Mouse (Mus musculus): ENCODE data around the gene Fam170b.

Fam170b gene

DNA sequence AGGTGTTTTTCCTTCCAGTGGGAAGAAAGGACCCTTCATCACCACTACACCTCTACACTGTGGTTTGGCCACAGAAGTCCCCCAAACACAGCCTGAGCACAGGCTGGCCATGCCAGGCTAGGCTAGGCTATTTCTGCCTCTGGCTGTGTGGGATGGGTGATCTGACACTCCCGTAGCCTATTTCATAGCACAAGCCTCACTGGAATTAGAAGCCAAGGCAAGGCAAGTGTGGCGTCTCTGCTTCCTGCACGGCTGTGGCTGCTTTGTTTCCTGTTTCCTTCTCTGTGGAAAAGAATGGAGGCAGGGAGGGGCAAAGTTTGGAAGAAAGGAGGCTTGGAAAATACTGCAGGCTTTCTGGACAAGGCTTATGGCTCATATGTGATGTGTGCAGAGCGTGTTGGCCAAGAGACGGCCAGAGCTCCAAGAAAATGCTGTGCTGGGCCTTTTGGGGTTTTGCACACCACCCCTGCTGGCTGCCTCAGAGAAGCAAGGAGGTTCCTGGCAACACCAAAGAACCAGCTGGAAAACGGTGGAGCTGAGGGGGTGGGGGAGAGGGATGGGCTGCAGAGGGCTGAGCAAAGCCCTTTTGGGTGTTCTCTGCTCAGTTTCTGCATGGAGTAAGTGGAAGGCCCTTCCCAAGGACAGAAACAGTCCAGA is 5.6 kb upstream of the Fam170b start:
- DNase-seq (ENCODE audit: low spot score in 2 of 2): no peak

- no peak for DNase-seq (ENCODE audit: low spot score in 2 of 2)
Observed at GRCm38 (mm10) chr14:32835181-32835580, 1.4 kb downstream of the Fam170b start.

DNA sequence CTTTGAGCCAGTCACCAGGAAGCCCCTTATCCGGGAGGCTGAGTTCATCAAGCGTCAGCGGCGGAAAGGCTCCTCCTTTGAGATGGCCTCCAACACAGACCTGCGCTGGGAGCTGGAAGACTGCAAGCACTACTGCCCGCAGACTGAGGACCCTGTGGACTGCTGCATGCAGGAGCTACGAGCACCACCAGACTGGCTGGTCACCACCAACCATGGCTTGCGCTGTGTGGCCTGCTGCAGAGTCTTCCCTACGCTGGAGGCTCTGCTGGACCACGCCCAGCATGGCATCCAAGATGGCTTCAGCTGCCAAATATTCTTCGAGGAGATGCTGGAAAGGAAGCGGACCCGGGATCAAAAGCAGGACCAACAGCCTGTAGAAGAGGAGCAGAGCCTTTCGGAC is 1.8 kb downstream of the Fam170b start:
- no peak for DNase-seq (ENCODE audit: low spot score in 2 of 2)

GRCm38 (mm10) chr14:32836191-32836590 is 2.4 kb downstream of the Fam170b start:
- DNase-seq (ENCODE audit: low spot score in 2 of 2): no peak

DNA sequence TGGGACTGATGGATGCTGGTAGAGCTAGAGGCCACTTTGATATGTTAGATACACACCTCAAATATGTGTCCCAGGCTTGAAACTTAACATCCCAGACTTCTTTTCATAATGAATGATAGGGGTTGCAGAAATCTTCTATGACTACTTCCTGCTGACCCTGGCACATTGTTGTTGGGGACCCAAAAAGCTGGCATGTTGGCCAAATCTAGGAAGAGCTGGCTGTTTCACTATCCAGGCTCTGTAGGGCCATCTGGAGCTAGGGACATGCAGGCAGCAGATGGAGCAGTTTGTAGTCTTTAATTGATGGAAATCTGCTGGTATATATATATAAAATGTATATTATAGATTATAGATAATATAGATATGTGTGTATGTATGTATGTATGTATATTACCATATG is 8.3 kb downstream of the Fam170b start:
- DNase-seq (ENCODE audit: low spot score in 2 of 2): no peak

DNA sequence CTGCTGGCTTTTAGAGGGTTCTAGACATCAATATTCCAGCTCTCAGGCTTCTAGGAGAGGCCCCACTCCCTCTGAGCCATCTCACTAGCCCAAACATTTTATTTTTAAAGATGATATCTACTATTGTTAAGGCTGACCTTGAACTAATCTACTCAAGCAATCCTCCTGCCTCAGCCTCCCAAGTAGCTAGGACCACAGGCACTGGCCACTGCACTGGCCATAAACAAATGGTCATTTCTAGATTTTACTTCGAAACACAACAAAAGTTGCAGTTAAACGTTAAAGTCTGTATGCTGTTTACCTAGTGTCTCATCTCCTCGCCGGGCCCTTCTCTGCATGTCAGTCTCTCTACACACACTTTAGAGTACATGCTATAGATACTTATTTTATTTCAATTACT is 20.3 kb downstream of the Fam170b start:
- no peak for DNase-seq (ENCODE audit: low spot score in 2 of 2)

DNA sequence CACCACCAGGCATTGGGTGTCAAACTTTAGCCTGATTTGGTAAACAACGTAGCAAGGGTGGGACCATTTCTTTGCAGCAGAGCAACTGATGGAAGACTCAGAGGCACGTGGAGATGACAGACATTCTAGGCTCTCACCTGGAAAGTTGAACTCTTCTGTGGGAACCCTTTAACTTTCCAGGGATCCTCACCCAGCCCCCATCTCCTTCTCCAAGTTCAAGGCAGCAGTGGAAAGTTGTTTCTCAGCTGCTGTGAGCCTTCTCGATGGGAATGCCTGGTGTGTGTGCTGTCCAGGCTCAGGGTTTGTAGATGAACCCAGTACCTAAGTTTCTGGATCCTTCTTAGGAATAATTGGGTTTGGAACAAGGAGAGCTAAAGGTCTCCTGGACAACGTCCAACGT is 22.5 kb downstream of the Fam170b start:
- DNase-seq (ENCODE audit: low spot score in 2 of 2): no peak

DNA sequence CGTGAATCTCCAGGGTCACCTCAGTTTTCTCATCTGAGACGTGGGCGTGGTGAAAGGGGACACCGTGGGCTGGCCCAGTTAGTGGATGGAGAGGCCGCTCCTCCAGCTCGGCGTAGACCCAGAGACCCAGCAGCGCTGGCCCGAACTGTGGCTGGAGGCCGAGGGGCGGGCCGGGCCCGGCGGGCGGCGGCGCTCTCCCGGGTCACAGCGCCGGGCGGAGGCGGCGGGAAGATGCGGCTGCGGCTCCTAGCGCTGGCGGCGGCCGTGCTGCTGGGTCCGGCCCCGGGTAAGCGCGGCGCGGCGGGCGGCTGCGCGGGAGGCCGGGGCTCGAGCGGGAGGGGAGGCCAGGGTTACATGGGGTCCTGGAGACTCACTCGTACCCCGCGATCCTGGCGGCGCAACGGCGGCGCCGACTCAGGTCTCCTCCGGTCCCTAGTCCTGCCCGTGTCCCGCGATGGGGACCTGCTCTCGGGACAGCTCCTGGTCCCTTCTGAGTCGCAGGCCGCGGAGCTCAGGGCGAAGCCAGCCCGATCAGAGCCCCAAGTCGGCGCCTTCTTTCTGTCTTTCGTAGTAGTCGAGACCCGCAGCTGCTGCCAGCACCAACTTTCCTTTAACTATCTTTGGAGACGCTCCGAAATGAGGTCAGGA is 23.0 kb downstream of the Fam170b start, which contains the start of gene Vstm4:
Vstm4 (plus strand) TSS at position 76 of the 648 bp plus-strand sequence.
- DNase-seq (ENCODE audit: low spot score in 2 of 2): peak; percentile 10 to 16

GRCm38 (mm10) chr14:32858361-32858760 is 24.6 kb downstream of the Fam170b start:
- DNase-seq (ENCODE audit: low spot score in 2 of 2): no peak

DNA sequence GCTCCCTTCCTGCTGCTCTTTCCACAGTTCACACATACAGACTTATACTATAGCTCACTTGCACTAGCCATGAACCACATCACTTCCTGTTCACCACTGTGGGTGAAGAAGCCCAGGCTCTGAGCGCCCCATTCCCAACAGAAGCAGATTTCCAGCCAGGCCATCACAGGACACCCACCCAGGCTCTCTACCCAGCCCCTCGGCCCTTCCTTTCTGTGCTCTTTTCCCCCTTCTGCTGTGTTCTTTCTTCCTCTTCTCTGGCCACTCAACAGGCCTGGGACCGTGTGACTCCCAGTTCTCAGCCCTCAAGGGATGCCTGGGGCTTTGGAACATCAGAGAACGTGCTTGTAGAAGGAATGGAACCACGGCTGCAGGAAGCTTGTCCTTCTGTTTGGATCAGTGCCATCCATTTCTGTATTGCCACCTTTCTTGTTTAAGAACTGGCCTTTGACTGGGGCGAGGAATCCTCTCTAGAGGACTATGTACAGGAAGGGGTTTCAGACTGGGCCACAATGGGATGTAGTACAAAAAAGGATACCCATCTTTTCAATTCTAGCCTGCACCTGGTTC is 25.3 kb downstream of the Fam170b start:
- no peak for DNase-seq (ENCODE audit: low spot score in 2 of 2)

DNA sequence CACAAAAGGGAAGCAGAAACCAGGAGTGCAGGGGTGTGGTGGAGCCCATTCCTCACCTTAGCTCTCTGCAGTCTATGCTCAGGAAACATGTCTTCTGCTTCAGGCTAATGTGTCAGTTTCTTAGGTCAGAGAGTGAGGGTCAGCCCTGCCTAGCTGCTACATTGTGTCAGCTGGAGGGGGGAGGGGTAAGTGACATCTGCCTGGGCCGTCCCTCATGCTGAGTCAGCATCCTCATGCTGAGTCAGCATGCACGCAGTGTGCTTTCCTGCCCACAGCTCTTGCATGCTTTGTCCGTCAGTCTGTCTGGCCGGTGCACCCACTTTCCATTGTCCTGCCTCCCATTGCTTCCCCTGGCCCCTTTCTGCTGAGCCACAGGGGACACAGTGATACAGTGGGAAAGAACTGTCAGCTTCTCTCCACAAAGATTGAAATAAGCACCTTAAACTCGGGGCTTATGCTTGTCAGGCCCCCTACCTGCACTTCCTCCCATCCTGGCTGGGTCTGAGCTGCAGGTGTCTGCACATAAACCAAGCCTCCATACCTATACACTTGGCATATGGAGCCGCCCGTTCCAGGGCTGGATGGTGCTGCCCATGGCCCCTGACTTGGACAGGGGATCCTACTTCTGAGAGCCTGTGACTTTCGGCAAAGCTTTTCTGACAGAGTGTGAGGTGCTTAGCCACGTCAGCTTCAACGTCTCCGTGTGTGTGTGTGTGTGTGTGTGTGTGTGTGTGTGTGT is 26.2 kb downstream of the Fam170b start:
- no peak for DNase-seq (ENCODE audit: low spot score in 2 of 2)

- DNase-seq (ENCODE audit: low spot score in 2 of 2): no peak
Observed at GRCm38 (mm10) chr14:32861149-32861581, 27.4 kb downstream of the Fam170b start.

DNA sequence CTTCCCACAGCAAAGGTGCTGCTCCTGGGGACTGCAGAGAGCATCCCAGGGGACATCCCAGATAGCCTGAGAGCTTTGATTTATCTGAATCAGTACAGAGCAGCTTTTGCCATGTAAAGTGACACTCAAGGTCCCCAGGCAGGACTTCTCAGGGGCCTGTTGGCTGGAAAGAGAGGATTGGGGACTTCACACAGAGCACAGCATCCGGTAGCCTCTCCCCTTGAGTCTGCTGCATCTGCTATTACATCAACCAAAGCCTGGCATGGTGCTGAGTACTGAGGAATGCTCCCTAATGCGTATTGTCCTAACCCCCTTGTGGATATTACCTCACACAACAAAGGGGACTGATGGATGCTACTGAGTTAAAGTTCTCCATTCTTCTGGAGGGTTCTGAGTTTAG is 27.9 kb downstream of the Fam170b start:
- DNase-seq (ENCODE audit: low spot score in 2 of 2): no peak

- DNase-seq (ENCODE audit: low spot score in 2 of 2): no peak
Observed at GRCm38 (mm10) chr14:32865331-32865730, 31.6 kb downstream of the Fam170b start.

DNA sequence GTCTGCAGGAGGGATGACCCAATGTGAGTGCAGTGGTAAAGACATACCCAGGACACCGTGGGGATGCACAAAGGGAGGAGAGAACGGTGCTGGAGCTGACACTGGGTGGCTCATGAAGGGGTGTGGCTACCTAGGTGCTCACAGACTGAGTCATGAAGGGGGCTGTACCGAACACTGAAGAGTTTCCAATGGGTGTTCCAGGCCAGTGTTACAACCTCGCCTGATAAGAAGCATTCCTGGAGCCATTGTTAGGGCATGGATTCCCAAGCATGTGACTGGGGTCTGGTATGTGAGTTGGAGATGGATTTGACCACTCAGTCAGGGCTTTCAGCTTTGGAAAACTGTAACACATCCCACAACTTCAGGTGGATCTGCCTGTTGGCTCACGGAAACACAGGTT is 38.2 kb downstream of the Fam170b start:
- DNase-seq (ENCODE audit: low spot score in 2 of 2): no peak

DNA sequence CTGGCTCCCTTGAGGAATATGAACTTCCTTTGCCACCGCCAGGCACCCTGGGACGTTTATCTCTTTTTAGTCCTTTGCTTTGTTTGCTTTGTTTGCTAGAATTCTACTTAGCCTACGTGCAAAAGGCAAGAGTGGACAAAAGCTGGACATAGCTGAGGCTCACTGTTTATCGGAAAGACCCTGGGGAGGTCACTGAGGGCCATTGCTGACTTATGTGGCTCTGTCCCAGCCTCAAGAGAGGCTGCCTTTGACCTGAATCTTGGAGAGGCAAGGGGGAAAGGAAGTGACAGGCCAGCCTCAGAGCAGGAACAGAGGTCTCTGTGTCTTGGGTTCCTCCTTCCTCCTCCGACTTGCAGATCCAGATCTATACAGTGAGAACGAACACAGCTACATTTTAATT is 43.8 kb downstream of the Fam170b start:
- no peak for DNase-seq (ENCODE audit: low spot score in 2 of 2)

GRCm38 (mm10) chr14:32880332-32880731 is 46.6 kb downstream of the Fam170b start:
- DNase-seq (ENCODE audit: low spot score in 2 of 2): no peak

DNA sequence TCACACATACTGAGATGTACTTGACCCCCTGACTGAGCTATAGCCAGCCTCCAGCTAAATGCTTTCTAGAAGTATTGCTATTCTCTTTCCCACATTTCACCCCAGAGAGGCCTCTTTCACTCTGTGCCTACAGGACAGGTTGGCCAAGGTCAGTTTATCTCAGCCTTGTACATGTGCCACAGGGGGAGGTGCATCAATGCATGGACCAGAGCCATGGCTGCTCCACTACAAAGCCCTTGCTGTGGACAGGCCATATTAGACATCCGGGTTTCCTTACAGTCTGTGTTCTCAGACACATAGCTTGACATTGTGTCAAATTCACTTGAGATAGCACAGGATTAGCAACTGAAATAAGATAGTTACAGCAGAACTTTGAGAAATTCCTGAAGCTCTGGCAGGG is 47.9 kb downstream of the Fam170b start:
- no peak for DNase-seq (ENCODE audit: low spot score in 2 of 2)

All from frontal cortex, postnatal 14 days (tissue).